Mouse (Mus musculus) embryonic facial prominence, embryonic 14.5 days (tissue): ENCODE measurements around the gene Stt3a. TPM values are rescaled to one million over a fixed set of nuclear protein-coding genes. Genes with fewer than 3 reads are reported as not detected.
A peak's percentile ranks its signal among the peaks of the same experiment; 100 is the strongest.

ENCODE experiments used
- ATAC-seq: fragments of 200-750 bp; cut with Nextera tagmentation; 2 replicates; pipeline ENCODE4 v1.8.0; 2017; ENCODE audit warnings: low read depth, moderate number of reproducible peaks, moderate TSS enrichment
- DNase-seq: peaks from one replicate; pipeline ENCODE4 v3.0.0-alpha.2; 2015; ENCODE audit warnings: low spot score
- H3K27ac ChIP-seq: fragments of 300-500 bp; sonication (generic); replicated peaks from 2 replicates; pipeline ENCODE4 v1.5.1; 2014; ENCODE audit warnings: low read depth, mild to moderate bottlenecking, low read length, moderate library complexity
- H3K27me3 ChIP-seq: fragments of 300-500 bp; sonication (generic); replicated peaks from 2 replicates; pipeline ENCODE4 v1.6.1; 2014; ENCODE audit warnings: low read length; ENCODE audit not compliant: control insufficient read depth, insufficient read depth
- H3K36me3 ChIP-seq: fragments of 300-500 bp; sonication (generic); 2 replicates; pipeline ENCODE4 v1.6.1; 2014; ENCODE audit warnings: low read length, mixed read lengths; ENCODE audit not compliant: control insufficient read depth, insufficient read depth
- H3K4me1 ChIP-seq: fragments of 300-500 bp; sonication (generic); 2 replicates; pipeline ENCODE4 v1.6.1; 2014; ENCODE audit warnings: antibody characterized with exemption, low read length; ENCODE audit not compliant: control insufficient read depth, insufficient read depth
- H3K4me2 ChIP-seq: fragments of 300-500 bp; sonication (generic); 2 replicates; pipeline ENCODE4 v1.6.1; 2014; ENCODE audit warnings: low read depth, mild to moderate bottlenecking, low read length, moderate library complexity, mixed read lengths
- H3K4me3 ChIP-seq: fragments of 300-500 bp; sonication (generic); 2 replicates; pipeline ENCODE4 v1.5.1; 2014; ENCODE audit warnings: low read depth, mild to moderate bottlenecking, low read length
- H3K9ac ChIP-seq: fragments of 300-500 bp; sonication (generic); 2 replicates; pipeline ENCODE4 v1.6.1; 2014; ENCODE audit warnings: low read depth, mild to moderate bottlenecking, low read length, moderate library complexity, mixed read lengths
- H3K9me3 ChIP-seq: fragments of 300-500 bp; sonication (generic); 2 replicates; pipeline ENCODE4 v1.6.1; 2016; ENCODE audit warnings: low read length; ENCODE audit not compliant: control insufficient read depth
- WGBS: fragments of 180-500 bp; shearing (Covaris S2); extraction: QIAGEN DNeasy Blood & Tissue Kit; methylation state at CpG from one replicate; pipeline ENCODE4 v1.1.7; 2014; 5-methylcytosine and 5-hydroxymethylcytosine counted together
- polyA plus RNA-seq: library from polyadenylated mRNA; unstranded; fragments of >200 nt; fragmentation: Nextera tagmentation; extraction: Ambion mirVana; gene quantifications from 2 replicates; pipeline ENCODE4 v1.2.1, GENCODE M21; 2014

Gene Stt3a
- polyA plus RNA-seq, 1 experiment from 2014 or later: 249 TPM

GRCm38 (mm10) chr9:36764378-36764777, 3.1 kb downstream of the Stt3a start:
- H3K36me3 ChIP-seq: peaks cover 51% of the 10 kb centered on the region
- no peaks in the 10 kb centered on the region for H3K9me3 ChIP-seq
- H3K4me3 ChIP-seq: no peak overlapping the region
- DNase-seq: no peak
- no peak overlapping the region for H3K27ac ChIP-seq
- H3K9ac ChIP-seq: no peak overlapping the region
- peaks cover 11% of the 10 kb centered on the region; the same call in 1 of the 2 replicates for H3K4me1 ChIP-seq
- WGBS: 95% methylated on average over 1 of the region's 1 CpGs
- no peak for ATAC-seq
- H3K4me2 ChIP-seq: no peak overlapping the region
- H3K27me3 ChIP-seq: no peaks in the 10 kb centered on the region

GRCm38 (mm10) chr9:36727034-36727755, 40.3 kb downstream of the Stt3a start, which contains the start of gene Chek1:
TSS of gene Chek1 (minus strand) at chr9:36727065.
- Histone ChIP-seq H3K27ac (peak within 1 kb of the TSS; percentile 89), H3K27me3 (no peaks in the 10 kb centered on the region), H3K4me2 (peak within 1 kb of the TSS; percentile 88), H3K9me3 (no peaks in the 10 kb centered on the region), H3K36me3 (peaks cover 39% of the 10 kb centered on the region), H3K9ac (peak within 1 kb of the TSS; percentile 81), H3K4me1 (peaks cover 7% of the 10 kb centered on the region; the same call in 1 of the 2 replicates), H3K4me3 (peak within 1 kb of the TSS; percentile 72)
- DNase-seq (no peak), ATAC-seq (no peak)
- WGBS: 4% methylated on average over 12 of the region's 12 CpGs

GRCm38 (mm10) chr9:36726131-36727033, 41.1 kb downstream of the Stt3a start:
- H3K4me3 ChIP-seq: peak overlapping the region; percentile 72
- H3K4me1 ChIP-seq: peaks cover 7% of the 10 kb centered on the region; the same call in 1 of the 2 replicates
- peaks cover 41% of the 10 kb centered on the region for H3K36me3 ChIP-seq
- no peaks in the 10 kb centered on the region for H3K9me3 ChIP-seq
- under 1% methylated on average over 44 of the region's 53 CpGs for WGBS
- H3K9ac ChIP-seq: peak overlapping the region; percentile 81
- peak overlapping the region; percentile 89 for H3K27ac ChIP-seq
- ATAC-seq: peak; percentile 95
- no peaks in the 10 kb centered on the region for H3K27me3 ChIP-seq
- peak; percentile 95 for DNase-seq
- peak overlapping the region; percentile 88 for H3K4me2 ChIP-seq

- Histone ChIP-seq H3K4me3 (no peak overlapping the region), H3K4me1 (no peaks in the 10 kb centered on the region), H3K9me3 (no peaks in the 10 kb centered on the region), H3K27me3 (no peaks in the 10 kb centered on the region), H3K9ac (no peak overlapping the region), H3K4me2 (no peak overlapping the region), H3K27ac (no peak overlapping the region), H3K36me3 (peaks cover 47% of the 10 kb centered on the region)
- ATAC-seq (no peak), DNase-seq (no peak)
- WGBS: 64% methylated on average over 3 of the region's 3 CpGs
Observed at GRCm38 (mm10) chr9:36716624-36717023, 50.9 kb downstream of the Stt3a start.

GRCm38 (mm10) chr9:36707304-36707703, 60.2 kb downstream of the Stt3a start:
- DNase-seq (no peak), ATAC-seq (no peak)
- Histone ChIP-seq H3K9ac (no peak overlapping the region), H3K4me3 (no peak overlapping the region), H3K36me3 (peaks cover 20% of the 10 kb centered on the region), H3K4me1 (no peaks in the 10 kb centered on the region), H3K4me2 (no peak overlapping the region), H3K27ac (no peak overlapping the region), H3K27me3 (no peaks in the 10 kb centered on the region), H3K9me3 (no peaks in the 10 kb centered on the region)
- WGBS: 88% methylated on average over 6 of the region's 6 CpGs

GRCm38 (mm10) chr9:36705923-36706322, 61.6 kb downstream of the Stt3a start:
- ATAC-seq: no peak
- H3K27me3 ChIP-seq: no peaks in the 10 kb centered on the region
- H3K9ac ChIP-seq: no peak overlapping the region
- H3K4me1 ChIP-seq: no peaks in the 10 kb centered on the region
- H3K4me2 ChIP-seq: no peak overlapping the region
- WGBS: 89% methylated on average over 3 of the region's 3 CpGs
- H3K27ac ChIP-seq: no peak overlapping the region
- no peaks in the 10 kb centered on the region for H3K9me3 ChIP-seq
- no peak for DNase-seq
- H3K4me3 ChIP-seq: no peak overlapping the region
- peaks cover 14% of the 10 kb centered on the region for H3K36me3 ChIP-seq

- Histone ChIP-seq H3K4me1 (no peaks in the 10 kb centered on the region), H3K36me3 (no peaks in the 10 kb centered on the region), H3K9ac (no peak overlapping the region), H3K27me3 (no peaks in the 10 kb centered on the region), H3K9me3 (no peaks in the 10 kb centered on the region), H3K4me2 (no peak overlapping the region), H3K4me3 (no peak overlapping the region), H3K27ac (no peak overlapping the region)
- WGBS: 89% methylated on average over 10 of the region's 10 CpGs
- no peak for ATAC-seq
- no peak for DNase-seq
Observed at GRCm38 (mm10) chr9:36694276-36694675, 73.2 kb downstream of the Stt3a start.

GRCm38 (mm10) chr9:36692920-36693319, 74.6 kb downstream of the Stt3a start, which contains the start of gene Acrv1:
TSS of gene Acrv1 (plus strand) at chr9:36693220.
- Histone ChIP-seq H3K4me2 (no peak within 1 kb of the TSS), H3K36me3 (no peaks in the 10 kb centered on the region), H3K9ac (no peak within 1 kb of the TSS), H3K9me3 (no peaks in the 10 kb centered on the region), H3K4me1 (no peaks in the 10 kb centered on the region), H3K27me3 (no peaks in the 10 kb centered on the region), H3K4me3 (no peak within 1 kb of the TSS), H3K27ac (no peak within 1 kb of the TSS)
- ATAC-seq: no peak
- WGBS: 71% methylated on average over 1 of the region's 1 CpGs
- no peak for DNase-seq
